Mouse (Mus musculus) heart, embryonic 10.5 days (tissue): ENCODE data around the gene L3mbtl1. TPM values are rescaled to one million over a fixed set of nuclear protein-coding genes. Genes with fewer than 3 reads are reported as not detected.

ENCODE experiments used
- DNase-seq: peaks from one replicate; pipeline ENCODE4 v3.0.0-alpha.2; 2017; ENCODE audit warnings: low spot score
- H3K27ac ChIP-seq: fragments of 300-500 bp; sonication (generic); 2 replicates; pipeline ENCODE4 v1.5.1; 2016; ENCODE audit warnings: mild to moderate bottlenecking
- H3K27me3 ChIP-seq: fragments of 300-500 bp; sonication (generic); 2 replicates; pipeline ENCODE4 v1.6.1; 2016; ENCODE audit warnings: mild to moderate bottlenecking; ENCODE audit not compliant: poor library complexity, insufficient read depth, severe bottlenecking
- H3K36me3 ChIP-seq: fragments of 300-500 bp; sonication (generic); 2 replicates; pipeline ENCODE4 v1.6.1; 2016; ENCODE audit warnings: mild to moderate bottlenecking, moderate library complexity
- H3K4me1 ChIP-seq: fragments of 300-500 bp; sonication (generic); 2 replicates; pipeline ENCODE4 v1.6.1; 2016; ENCODE audit warnings: mild to moderate bottlenecking
- H3K4me3 ChIP-seq: fragments of 300-500 bp; sonication (generic); 2 replicates; pipeline ENCODE4 v1.5.1; 2016; ENCODE audit warnings: mild to moderate bottlenecking, moderate library complexity
- H3K9me3 ChIP-seq: fragments of 300-500 bp; sonication (generic); 2 replicates; pipeline ENCODE4 v1.6.1; 2016; ENCODE audit warnings: mild to moderate bottlenecking, moderate library complexity
- WGBS: fragments of 180-500 bp; shearing (Covaris S2); methylation state at CpG from one replicate; pipeline ENCODE4 v1.1.7; 2016; 5-methylcytosine and 5-hydroxymethylcytosine counted together
- polyA plus RNA-seq: library from polyadenylated mRNA; unstranded; fragments of >200 nt; fragmentation: Nextera tagmentation; extraction: Ambion mirVana; gene quantifications from 2 replicates; pipeline ENCODE4 v1.2.1, GENCODE M21; 2016

Gene L3mbtl1
- polyA plus RNA-seq, 1 experiment from 2014 or later, result 0.15 TPM

DNA sequence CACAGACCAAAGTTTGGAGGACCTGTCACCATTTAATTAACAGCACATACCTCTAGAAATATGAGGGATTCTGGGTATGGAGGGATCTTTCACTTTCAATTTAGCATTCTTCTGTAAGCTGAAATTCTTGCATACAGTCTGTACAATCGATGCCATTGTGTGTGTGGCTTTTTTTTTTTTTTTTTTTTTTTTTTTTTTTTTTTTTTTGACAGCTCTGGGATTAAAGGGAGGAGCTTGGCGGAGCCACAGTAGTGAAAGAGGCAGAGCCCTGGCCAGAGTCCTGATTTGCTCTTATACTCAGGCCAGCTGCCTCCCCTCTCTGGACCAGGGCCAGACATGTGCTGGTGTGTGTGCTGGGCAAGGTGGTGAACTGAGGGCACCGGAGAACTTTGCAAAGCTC is 42.7 kb downstream of the L3mbtl1 start:
- H3K9me3 ChIP-seq, result no peaks in the 10 kb centered on the region
- no peak for DNase-seq
- 72% methylated on average over 3 of the region's 3 CpGs for whole genome bisulfite sequencing
- H3K4me3 ChIP-seq, result no peak overlapping the region
- H3K27me3 ChIP-seq, result no peaks in the 10 kb centered on the region
- H3K4me1 ChIP-seq, result no peaks in the 10 kb centered on the region
- H3K36me3 ChIP-seq, result no peaks in the 10 kb centered on the region
- no peak overlapping the region for H3K27ac ChIP-seq

DNA sequence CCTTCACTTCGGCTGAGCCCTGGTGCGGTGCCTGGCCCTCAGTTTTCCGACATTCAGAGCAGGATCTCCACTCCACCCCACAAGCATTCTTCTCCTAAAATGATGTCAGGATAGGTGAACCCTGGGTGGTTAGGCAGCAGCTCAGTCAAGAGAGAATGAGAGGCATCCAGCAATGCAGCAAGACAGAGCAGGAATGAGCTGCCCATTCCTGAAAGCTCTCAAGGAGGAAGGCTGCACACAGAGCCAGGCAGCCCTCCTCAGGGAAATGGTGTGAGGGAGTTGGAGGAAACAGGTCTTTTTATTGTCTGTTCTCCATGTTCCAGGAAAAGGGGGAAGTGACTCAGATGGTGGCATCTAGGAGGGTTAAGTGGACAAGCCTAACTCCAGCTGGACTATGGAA is 43.5 kb downstream of the L3mbtl1 start:
- WGBS, result 79% methylated on average over 3 of the region's 3 CpGs
- Histone ChIP-seq H3K27ac (no peak overlapping the region), H3K9me3 (no peaks in the 10 kb centered on the region), H3K36me3 (no peaks in the 10 kb centered on the region), H3K27me3 (0 out of 2 replicates have a peak, but pooled peaks cover 3% of the 10 kb centered on the region), H3K4me1 (no peaks in the 10 kb centered on the region), H3K4me3 (no peak overlapping the region)
- no peak for DNase-seq

DNA sequence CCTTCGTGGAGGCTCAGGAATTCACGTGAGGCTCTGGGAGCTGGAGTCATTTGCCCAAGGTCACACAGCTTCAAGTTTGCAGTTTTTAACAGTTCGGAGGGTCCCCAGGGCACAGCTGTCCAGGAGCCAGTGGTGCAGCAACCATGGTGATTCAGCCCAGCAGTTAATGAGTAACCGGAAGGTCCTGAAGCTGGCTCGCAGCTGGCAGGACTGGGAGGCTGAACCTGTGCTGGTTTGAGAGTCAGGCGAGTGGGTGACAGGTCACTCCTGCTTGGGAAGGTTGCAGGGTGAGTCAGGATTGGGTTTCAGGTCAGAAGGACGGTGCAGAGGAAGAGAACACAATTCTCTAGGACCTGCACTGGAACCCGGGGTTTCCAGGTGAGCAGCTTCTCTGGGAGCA is 43.9 kb downstream of the L3mbtl1 start, which contains the start of gene Sgk2:
TSS of gene Sgk2 (plus strand) at position 113 of the 400 bp plus-strand sequence.
- H3K27me3 ChIP-seq, result 0 out of 2 replicates have a peak, but pooled peaks cover 4% of the 10 kb centered on the region
- no peak within 1 kb of the TSS for H3K27ac ChIP-seq
- no peaks in the 10 kb centered on the region for H3K36me3 ChIP-seq
- WGBS, result 67% methylated on average over 8 of the region's 8 CpGs
- no peaks in the 10 kb centered on the region for H3K9me3 ChIP-seq
- no peaks in the 10 kb centered on the region for H3K4me1 ChIP-seq
- DNase-seq, result no peak
- no peak within 1 kb of the TSS for H3K4me3 ChIP-seq

DNA sequence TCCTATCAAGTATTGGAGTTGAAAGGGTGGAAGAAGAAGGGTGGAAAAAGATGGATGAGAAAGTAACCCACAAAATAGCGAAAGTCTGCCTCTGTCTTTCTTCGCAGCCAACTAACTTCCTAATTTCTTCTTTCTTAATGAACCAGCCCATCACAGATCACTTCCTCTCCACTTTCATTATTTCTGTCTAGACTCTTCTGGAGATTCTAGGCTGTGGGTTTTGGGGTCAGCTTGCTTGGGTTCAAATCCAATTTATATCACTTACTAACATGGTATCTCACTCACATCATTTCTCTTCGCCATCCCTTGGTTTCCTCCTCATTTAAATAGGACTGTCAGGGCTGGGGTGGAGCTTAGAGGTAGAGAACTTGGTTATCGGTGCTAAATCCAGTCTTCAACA is 45.0 kb downstream of the L3mbtl1 start:
- Histone ChIP-seq H3K4me3 (no peak overlapping the region), H3K27me3 (0 out of 2 replicates have a peak, but pooled peaks cover 11% of the 10 kb centered on the region), H3K4me1 (no peaks in the 10 kb centered on the region), H3K36me3 (no peaks in the 10 kb centered on the region), H3K27ac (no peak overlapping the region), H3K9me3 (no peaks in the 10 kb centered on the region)
- 78% methylated on average over 4 of the region's 4 CpGs for WGBS
- DNase-seq, result no peak

DNA sequence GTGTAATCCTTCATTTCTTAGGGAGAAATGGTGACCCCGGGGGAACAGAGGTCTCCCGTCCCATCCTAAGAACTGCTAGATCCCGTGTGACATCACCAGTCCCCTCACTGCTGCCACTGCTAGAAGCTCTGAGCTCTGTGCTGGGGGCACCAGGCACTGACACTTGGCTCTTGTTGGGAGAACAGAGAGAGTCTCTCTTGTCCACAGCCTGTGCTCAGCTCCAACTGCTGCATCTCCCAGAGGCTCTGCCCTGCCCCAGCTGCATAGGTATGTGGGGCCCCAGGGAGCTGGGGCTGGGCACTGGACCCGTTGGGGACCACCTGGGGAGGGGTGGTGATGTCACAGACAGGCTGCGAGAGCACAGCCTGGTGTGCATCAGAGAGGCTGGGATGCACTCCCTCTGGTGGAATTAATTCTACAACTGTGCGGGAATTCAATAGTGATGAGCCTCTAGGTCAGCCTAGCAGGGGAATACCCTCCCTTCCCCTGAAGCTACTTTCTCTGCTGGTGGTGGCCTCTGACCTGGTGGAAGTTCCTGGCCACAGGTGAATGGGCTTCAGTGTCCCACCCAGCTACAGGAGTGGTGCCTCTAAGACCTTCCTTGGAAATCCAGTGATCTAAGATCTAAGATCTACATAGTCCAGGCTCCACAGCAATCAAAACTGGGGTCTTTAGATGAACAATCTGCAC is 48.3 kb downstream of the L3mbtl1 start:
- Histone ChIP-seq H3K4me3 (no peak overlapping the region), H3K27me3 (peaks cover 17% of the 10 kb centered on the region; the same call in 1 of the 2 replicates), H3K4me1 (no peaks in the 10 kb centered on the region), H3K27ac (no peak overlapping the region), H3K36me3 (no peaks in the 10 kb centered on the region), H3K9me3 (no peaks in the 10 kb centered on the region)
- WGBS, result 38% methylated on average over 6 of the region's 6 CpGs
- DNase-seq, result no peak

DNA sequence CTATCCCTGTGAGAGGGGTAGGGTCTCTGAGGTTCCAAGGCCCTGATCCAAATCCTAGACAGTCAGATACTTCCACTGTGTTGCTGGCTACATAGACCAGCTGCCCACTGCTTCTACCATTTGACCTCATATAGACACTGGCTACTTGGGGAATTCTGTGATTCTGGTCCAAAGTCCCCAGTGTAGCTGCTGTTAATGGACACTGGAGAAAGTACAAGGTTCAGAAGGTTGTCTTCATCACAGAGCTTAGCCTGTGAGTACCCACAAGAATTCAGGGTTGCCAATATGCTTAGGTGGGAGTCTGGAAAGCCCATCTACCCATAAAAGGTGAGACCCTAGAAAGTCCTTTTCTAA is 48.8 kb downstream of the L3mbtl1 start:
- Histone ChIP-seq H3K4me3 (no peak overlapping the region), H3K36me3 (no peaks in the 10 kb centered on the region)
- no peak for DNase-seq

DNA sequence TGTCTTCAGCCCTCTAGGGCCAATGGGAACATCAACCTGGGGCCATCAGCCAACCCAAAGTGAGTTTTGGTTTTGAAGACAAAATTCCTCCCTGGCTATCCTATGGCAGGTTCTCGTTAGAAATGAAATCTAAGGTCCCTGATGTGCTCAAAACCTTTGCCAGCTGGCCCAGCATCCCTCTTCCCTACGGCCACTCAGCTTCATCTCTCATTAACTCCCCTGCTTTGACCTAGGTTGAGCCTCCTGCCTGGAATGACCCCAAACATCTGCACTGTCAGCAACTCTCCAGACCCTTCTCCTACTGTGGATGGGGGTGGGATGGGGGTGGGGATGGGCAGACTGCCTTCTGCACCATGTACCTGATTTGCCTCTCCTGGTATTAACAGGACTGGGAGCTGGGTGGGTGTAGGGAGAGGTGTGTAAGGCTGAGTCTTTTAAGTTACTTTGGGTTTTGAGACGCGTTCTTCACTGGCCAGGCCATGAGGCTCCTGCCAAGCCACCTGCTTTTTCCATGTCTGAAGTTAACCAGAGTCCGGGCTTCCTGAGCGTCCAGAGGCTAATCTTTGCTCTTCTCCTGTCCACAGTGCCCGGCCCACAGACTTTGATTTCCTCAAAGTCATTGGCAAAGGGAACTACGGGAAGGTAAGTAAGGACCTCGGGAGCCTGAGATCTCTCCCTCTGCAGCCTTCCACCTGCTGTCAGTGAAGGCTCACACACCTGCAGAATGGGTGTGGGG is 50.8 kb downstream of the L3mbtl1 start:
- 75% methylated on average over 9 of the region's 9 CpGs for WGBS
- H3K36me3 ChIP-seq, result no peaks in the 10 kb centered on the region
- peaks cover 27% of the 10 kb centered on the region; the same call in 1 of the 2 replicates for H3K27me3 ChIP-seq
- no peak overlapping the region for H3K4me3 ChIP-seq
- H3K4me1 ChIP-seq, result peaks cover 5% of the 10 kb centered on the region
- no peak for DNase-seq
- H3K27ac ChIP-seq, result no peak overlapping the region
- H3K9me3 ChIP-seq, result no peaks in the 10 kb centered on the region

More for the DNA sequence above, 48.8 kb downstream of the L3mbtl1 start:
- H3K4me1 ChIP-seq, result no peaks in the 10 kb centered on the region
- peaks cover 19% of the 10 kb centered on the region; the same call in 1 of the 2 replicates for H3K27me3 ChIP-seq
- no peak overlapping the region for H3K27ac ChIP-seq
- no peaks in the 10 kb centered on the region for H3K9me3 ChIP-seq

DNA sequence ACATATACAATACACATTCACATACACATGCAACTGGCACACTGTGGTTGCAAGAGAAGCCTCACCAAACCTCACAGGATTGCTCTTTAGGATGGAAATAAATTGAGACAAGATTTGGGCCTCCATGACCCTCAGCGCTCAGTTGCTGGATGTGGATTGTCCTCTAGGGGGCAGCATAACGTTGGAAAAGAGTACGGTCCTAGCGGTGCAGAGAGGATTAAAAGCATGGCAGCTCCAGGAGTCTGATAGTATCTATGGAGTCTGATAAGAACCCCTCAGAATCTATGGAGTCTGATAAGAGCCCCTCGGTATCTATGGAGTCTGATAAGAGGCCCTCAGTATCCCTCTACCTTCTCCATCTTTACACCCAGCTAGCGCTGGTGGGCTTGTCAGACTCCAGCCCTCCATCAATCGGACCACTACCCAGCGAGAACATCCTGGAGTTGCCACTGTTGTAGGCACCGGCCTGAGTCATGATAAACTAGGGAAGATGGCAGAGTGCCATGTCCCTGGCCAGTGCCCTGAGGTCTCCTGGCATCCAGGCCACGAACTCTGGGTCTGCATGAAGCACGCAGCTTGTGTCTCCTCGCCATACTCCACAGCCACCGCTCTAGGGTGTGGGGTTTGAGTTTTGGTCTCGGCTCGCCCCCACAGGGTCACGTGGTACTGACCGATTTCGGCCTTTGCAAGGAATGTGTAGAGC is 55.4 kb downstream of the L3mbtl1 start:
- H3K27me3 ChIP-seq, result peaks cover 26% of the 10 kb centered on the region
- 23% methylated on average over 18 of the region's 18 CpGs for WGBS
- H3K4me1 ChIP-seq, result peaks cover 6% of the 10 kb centered on the region
- no peak overlapping the region for H3K27ac ChIP-seq
- peak; percentile 84 for DNase-seq
- H3K9me3 ChIP-seq, result no peaks in the 10 kb centered on the region
- H3K4me3 ChIP-seq, result peak overlapping the region; percentile 47
- H3K36me3 ChIP-seq, result no peaks in the 10 kb centered on the region

DNA sequence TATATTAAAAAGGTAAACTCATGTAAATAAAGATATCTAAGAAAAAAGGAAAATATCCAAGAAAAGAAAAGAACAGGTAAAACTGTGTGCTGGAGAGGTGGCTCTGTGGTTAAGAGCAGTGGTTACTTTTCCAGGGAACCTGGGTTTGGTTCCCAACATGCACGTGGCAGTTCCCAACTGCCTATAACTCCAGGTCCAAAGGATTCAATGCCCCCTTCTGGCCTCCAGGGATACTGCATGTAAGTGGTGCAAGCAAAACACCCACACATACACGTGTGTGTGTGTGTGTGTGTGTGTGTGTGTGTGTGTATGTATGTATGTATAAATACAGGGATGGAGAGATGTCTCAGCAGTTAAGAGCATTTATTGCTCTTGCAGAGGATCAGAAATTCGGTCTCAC is 56.5 kb downstream of the L3mbtl1 start:
- Histone ChIP-seq H3K4me3 (no peak overlapping the region), H3K27me3 (peaks cover 28% of the 10 kb centered on the region), H3K27ac (no peak overlapping the region), H3K36me3 (no peaks in the 10 kb centered on the region), H3K9me3 (no peaks in the 10 kb centered on the region), H3K4me1 (peaks cover 6% of the 10 kb centered on the region)
- WGBS, result 39% methylated on average over 3 of the region's 3 CpGs
- DNase-seq, result no peak

DNA sequence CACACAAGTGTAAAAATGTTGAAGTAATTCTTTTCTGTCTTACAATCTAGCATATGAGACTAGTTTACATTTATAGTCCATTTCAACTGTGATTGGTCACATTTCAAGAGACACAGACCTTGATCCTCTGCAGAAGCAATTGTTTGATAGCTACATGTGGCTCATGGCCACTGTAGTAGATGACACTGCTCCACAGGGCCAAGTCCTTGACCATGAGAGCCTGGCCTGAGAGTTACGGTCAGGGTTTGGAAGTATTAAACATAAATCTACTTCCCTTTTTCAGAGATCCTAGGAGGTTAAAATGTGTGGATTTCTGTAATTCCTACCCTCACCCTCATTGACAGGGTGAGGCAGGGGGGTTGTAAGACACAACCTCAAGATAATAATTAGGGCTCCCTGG is 57.8 kb downstream of the L3mbtl1 start:
- no peak for DNase-seq
- WGBS, result 84% methylated on average over 1 of the region's 1 CpGs
- Histone ChIP-seq H3K27me3 (peaks cover 26% of the 10 kb centered on the region), H3K9me3 (no peaks in the 10 kb centered on the region), H3K36me3 (no peaks in the 10 kb centered on the region), H3K27ac (no peak overlapping the region), H3K4me3 (no peak overlapping the region), H3K4me1 (peaks cover 6% of the 10 kb centered on the region)

DNA sequence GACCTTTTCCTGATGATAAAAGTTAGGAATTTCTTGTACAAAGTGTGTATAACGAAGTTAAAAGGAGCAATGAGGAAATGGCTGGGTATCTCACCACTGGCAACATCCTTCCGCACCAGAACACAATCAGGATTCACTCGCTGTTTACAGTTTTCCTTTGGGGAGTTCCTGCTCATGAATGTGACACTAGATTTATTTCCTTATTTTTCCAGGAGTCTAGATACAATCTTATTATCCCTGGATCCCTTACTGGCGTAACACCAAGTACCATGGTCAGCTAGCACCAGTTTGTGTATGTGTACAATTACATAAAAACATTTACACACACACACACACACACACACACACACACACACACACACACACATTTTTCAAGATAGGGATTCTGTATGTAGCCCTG is 64.0 kb downstream of the L3mbtl1 start:
- Histone ChIP-seq H3K4me3 (no peak overlapping the region), H3K27me3 (peaks cover 21% of the 10 kb centered on the region), H3K9me3 (no peaks in the 10 kb centered on the region), H3K4me1 (no peaks in the 10 kb centered on the region), H3K27ac (no peak overlapping the region), H3K36me3 (no peaks in the 10 kb centered on the region)
- DNase-seq, result no peak
- WGBS, result 76% methylated on average over 4 of the region's 4 CpGs

DNA sequence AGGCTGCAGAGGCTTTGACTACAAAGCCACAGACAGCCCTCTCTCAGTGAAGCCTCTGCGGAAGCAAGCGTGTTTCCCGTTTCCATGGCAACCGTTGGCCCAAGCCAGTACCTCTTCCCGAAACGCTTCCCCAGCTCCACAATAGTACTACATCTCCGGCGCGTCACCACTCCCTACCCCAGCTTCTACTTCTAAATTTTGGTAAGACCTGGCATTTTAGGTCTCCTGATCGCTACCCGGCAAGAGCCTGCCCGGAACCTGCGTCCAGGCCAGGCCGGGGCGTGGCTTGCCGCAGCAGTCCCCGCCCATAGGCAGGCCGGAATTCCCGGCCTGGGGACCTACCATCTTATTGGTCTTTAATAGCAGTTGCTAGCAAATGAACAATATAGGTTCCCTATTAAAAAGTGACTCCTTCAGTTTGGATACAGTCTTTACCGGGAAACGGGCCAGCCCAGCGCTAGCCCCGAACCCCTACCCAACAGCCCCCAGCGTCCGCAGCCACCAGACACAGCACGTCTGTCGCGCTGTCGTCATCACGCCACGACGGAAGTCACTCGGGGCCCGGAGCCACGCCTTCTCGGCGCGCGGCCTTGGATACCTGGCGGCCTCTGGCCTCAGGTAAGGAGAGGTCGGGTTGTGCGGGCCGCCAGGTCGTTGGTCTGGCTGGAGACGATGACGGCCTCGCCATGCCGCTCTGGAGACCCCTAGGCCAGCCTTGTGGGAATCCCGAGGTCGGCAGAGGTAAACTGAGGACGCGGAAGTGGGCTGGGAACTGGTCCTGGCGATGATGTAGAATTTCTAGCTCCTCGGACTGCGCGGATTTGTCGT is 73.9 kb downstream of the L3mbtl1 start, which contains the start of gene Ift52:
TSS of gene Ift52 (plus strand) at position 439 of the 828 bp plus-strand sequence.
- DNase-seq, result peak; percentile 95
- H3K9me3 ChIP-seq, result no peaks in the 10 kb centered on the region
- H3K27me3 ChIP-seq, result no peaks in the 10 kb centered on the region
- under 1% methylated on average over 57 of the region's 57 CpGs for WGBS
- H3K36me3 ChIP-seq, result no peaks in the 10 kb centered on the region
- peak within 1 kb of the TSS; percentile 77 for H3K4me3 ChIP-seq
- H3K4me1 ChIP-seq, result peaks cover 8% of the 10 kb centered on the region
- H3K27ac ChIP-seq, result peak within 1 kb of the TSS; percentile 92
